Mouse (Mus musculus): ENCODE results near the gene Aebp1.

The Aebp1 gene

DNA sequence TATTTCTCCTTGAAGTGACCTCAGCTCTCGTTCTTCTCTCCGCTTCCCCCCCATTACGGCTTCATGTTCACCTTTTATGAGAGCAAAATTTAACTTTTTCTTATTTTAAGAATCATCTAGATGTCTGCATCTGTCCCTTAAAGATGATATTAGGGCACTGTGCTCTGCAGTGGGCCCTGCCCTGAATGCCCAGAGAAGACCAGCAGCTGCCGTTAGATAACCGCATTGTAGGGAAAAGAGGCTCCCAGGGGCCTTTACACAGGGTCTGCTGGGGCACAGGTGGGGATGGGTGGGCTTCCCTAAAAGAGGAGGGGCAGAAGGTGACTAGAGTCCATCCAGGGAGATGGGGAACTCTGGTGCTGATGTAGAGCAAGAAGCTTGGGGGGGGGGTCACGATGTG is 32.1 kb downstream of the Aebp1 start:
- no peak for DNase-seq (ENCODE audit: low spot score in 2 of 2)

DNA sequence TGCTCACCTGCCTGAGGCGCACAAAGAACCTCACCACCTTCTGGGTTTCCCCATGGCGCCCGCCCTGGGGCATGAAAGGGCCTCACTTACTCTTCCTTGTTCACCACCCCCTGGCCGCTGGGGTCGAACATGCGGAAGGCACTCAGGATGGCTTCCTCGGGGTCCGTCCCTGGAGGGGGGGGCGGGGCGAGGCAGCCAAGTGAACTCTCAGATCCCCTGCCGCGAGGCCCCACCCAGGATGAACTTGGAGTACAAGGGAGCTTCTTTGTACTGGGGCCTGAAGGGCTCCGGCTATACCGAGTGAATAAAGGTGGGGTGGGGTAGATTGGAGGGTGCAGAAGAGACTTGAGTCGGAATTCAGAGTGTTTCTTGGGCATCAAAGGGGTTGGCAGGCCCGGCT is 35.5 kb downstream of the Aebp1 start:
- DNase-seq (ENCODE audit: low spot score in 2 of 2) = no peak

DNA sequence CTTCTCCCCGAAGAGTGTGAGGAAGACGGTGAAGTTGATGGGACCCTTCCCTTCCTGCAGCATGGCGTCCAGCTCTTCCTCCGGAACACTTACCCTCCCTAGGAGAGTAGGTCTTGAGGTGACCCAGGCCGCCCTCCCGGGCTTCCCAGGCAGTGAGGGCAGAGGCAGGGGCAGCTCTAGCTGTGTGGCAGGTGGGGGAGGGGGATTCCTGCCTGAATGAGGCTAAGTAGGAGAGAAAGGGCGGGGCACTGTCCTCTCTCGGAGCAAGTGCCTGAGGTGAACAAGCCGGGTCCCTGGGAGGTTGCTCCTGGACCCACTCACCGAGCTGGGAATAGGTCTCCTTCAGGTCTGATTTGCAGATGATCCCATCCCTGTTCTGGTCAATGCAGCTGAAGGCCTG is 36.1 kb downstream of the Aebp1 start:
- DNase-seq (ENCODE audit: low spot score in 2 of 2) = no peak

DNA sequence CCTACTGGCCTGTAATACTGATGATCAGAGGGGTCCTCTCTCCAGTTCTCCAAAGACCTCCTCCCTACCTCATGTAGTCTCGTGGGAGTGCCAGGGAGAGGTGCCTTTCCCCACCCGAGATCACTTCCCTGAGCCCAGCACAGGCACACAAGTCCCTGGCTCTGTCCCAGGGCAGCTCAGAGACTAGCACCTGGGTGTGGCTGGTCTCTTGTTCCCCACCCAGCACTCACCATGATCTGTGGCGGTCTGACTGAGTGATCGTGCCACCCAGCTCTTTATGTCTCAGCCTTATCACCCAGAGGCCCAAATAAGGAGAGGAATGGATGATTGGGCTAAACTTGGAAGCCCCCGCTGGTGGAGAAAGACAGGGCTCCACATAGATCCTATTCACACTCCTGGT is 36.8 kb downstream of the Aebp1 start, which contains the start of gene Myl7:
Gene Myl7, minus strand, starts transcription at position 252 of the 400 bp plus-strand sequence.
- no peak for DNase-seq (ENCODE audit: low spot score in 2 of 2)

DNA sequence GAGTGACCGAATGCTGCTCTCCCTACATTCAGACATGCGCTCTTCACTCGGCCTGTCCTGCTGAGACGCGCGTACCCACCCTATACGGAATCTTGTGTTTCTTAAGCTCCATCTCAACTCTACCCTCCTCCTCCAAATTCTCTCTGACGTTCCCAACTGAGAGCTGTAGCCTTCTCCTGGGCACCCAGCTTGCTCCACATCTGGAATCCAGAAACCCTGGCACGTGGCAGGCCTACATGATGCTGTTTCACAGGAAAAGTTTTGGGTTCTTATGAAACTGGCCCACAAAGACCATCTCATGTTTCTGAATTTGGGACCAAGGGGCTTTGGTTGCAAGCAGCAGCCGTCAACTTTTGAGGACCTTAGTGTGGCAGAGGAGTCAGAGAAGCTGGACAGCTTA is 37.5 kb downstream of the Aebp1 start:
- no peak for DNase-seq (ENCODE audit: low spot score in 2 of 2)

DNA sequence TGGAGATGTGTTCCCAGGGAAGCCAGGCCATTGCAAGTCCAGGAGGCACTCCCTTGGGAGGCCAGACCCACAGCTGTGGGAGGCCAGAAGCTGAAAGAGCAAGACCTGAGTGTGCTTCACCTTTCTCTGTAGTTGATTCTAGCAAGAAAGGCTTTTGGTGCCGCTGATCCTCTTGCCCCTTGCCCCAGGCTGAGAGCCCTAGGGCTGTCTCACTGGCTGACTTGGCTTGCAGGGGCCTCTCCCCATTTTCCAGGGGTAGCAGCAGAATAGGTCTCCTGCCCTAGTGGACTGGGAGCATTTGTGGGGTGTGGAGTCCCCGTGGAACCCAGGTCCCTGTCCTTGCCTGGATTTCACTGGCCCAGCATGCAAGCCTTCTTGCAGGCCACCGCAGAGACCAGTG is 39.6 kb downstream of the Aebp1 start:
- DNase-seq (ENCODE audit: low spot score in 2 of 2) = no peak

DNA sequence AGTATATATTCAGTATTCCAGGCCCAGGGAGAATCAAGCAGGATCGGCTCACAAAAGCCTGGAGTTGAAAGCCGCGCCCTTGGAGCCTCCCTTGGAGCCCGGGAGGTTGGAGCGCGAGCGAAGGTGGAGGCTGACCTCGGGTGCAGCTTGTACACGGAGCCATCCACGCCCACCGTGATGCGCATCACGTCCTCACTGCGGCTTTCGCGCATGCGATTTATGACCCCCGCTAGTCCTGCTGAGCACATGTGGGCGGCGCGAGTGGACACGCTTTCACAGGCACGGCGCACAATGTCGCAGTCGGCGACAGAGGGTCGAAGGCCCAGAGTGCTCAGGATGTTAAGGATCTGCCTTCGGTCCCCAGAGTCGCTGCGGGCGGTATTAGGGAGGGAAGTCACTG is 40.2 kb downstream of the Aebp1 start:
- peak; percentile 80 to 85 for DNase-seq (ENCODE audit: low spot score in 2 of 2)

DNA sequence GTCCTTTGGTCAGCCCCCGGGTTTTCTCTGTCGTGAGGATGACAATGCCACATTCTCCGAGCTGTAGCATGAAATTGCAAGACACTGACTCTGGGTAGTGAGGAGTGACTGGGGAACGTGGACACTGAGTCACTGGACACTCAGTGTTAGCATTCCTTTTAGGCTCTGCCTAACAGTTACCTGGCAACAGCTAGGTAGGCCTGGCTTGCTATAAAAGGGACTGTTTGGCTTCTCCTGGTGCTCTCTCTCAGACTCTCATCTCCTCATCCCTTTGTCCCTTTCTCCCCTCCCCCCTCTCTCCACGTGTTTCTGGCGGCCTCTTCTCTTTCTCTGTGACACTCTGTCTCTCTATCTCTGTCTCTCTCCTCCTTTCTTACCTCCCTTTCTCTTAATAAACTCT is 40.6 kb downstream of the Aebp1 start:
- DNase-seq (ENCODE audit: low spot score in 2 of 2) = no peak

DNA sequence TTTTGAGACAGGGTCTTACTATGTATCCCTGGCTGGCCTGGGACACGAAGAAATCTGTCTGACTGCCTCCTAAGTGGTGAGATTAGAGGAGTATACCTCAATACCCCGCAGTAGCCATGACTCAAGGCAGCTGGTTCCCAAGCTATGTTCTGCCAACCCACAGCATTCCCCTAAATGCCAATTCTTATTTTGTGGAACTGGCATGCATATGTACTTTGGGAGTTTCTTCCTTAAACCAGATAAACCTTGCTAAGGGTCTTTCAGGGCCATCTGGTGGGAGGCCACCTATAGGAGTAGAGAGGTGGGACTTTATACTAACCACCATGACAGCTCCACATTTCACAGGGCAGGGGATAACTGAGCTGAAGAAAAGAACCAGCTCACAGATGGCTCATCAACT is 42.1 kb downstream of the Aebp1 start:
- no peak for DNase-seq (ENCODE audit: low spot score in 2 of 2)

DNA sequence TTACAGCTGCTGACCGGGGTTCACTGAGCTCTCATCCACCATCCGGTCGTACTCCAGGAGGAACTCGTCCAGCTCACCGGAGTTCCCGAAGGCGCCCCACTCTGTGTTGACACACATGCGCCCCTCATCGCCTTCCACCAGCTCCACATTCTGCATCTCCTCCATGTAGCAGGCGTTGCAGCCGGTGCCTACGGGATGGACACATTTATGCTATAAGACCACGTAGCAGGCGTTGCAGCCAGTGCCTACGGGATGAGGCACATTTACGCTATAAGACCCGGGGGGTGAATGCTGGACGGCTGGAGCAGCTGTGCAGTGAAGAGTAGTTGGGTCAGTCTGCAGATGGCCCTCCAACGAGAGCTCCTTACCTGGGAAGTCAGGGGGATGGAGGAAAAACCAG is 42.6 kb downstream of the Aebp1 start:
- DNase-seq (ENCODE audit: low spot score in 2 of 2) = no peak

DNA sequence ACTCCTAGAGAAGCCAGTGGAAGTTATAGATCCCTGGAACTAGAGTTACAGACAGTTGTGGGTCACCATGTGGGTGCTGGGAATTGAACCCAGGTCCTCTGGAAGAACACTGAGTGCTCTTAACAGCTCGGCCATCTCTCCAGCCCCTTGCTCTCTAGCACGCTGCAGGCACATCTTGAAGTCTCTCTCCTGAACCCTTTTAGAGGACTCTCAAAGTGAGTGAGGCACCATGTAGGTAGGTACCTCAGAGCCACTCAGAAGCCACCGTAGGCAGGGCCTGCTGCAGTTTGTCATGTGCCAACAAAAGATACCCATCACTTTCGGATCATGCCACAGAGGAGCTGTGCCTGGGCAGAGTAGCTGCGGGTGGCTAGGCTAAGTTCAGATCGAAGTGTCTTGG is 43.1 kb downstream of the Aebp1 start:
- no peak for DNase-seq (ENCODE audit: low spot score in 2 of 2)

DNA sequence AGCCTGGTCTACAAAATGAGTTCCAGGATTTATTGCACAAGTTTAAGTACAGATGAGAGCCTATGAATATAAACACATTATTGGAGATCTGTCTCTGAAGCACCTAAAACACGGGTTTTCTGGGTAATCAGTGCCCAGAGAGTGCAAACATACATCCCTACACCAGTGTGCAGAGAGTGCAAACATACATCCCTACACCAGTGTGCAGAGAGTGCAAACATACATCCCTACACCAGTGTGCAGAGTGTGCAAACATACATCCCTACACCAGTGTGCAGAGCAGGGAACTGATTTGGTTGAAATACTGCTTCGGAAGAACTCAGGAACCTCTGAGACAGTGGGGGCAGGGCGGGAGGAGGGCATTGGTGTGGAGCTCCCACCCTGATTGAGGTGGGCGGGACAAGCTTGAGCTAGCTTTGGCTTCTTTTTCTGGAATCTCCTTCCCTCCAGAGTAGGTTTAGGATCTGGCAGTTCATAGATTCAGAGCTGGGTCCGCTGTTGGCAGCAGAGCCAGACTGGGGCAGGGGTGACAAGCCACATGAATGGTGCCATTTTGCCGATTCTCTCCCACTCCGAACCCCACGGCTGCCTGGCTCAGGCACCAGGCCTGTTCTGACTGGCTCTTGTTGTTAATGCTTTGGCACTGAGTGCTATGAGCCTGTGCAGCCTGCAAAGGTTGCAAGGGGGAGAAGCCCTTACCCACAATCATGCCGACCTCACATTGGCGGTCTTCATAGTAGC is 44.2 kb downstream of the Aebp1 start:
- DNase-seq (ENCODE audit: low spot score in 2 of 2) = peak in 1 of 2 experiments; percentile 57

DNA sequence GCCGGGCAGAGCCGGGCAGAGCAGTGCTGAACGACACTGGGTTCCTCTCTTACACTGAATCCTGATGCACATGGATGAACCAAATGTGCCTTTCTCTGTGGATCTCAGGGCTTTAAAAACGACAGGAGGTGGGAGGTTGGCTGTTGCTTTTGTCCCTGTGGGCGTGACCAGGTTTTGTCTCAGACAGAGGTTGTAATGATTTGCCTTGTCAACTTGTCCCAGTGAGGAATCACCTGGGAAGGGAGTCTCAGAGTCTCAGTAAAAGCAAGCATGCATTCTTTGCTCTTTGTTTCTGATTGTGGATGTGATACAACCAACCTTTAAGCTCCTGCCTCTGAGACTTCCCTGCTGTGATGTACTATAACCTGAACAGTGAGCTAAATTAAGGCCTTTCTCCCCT is 45.3 kb downstream of the Aebp1 start:
- DNase-seq (ENCODE audit: low spot score in 2 of 2) = peak in 1 of 2 experiments; percentile 15

DNA sequence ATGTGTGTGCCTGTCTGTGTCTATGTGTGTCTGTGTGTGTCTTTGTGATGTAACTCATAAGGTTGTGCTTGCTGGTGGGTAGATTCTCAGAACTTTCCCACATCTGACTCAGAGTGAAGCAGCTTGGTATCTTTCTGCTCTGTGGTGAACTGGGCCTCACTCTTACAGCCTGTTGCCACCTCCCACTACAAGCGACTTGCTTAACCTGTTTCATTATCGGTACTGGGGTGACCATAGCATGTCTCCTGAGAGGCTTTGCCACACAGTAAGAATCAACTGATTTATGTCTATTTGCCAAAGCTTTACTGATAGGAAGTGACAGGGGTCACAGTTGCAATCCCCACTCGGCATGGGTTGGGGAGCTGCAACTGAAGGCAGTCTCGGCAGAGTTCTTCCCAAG is 46.9 kb downstream of the Aebp1 start:
- no peak for DNase-seq (ENCODE audit: low spot score in 2 of 2)

DNA sequence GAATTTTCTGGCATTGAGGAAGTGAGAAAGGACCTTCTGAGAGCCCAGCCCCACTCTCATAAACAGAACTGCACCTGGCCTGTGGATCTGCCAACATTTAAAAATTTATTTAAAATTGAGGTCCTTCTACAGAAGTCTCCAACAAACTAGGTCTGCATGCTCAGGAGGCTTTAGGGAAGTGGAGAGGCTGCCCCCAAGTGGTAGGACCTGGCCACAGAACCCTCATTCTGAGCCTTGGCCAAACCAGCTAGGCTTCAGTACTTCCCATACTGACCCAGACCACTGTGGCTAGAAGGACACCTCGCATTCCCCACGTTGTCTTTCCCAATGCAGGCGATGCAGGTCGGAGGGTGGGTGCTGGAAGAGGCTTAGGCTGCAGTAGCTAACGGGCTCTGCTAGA is 50.9 kb downstream of the Aebp1 start:
- DNase-seq (ENCODE audit: low spot score in 2 of 2) = peak; percentile 68 to 77

DNA sequence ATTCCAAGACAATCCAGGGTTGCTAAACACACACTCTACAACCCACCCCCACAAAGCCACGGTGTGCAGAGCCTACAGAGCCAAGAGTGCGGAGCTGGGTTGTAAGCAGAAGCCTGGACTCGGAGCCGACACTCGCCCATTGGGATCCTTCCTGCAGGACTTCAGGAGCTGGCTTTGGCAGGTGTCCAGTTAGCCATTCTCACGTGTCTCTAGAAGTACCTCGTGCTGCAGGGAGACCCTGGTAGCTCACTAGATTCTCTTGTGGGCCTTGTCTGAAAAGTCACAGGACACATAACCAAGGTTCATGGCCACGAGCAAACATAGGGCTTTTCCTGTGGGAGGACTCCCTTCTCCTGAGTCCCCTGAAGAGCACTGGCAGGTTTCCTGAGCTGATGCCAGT is 51.5 kb downstream of the Aebp1 start:
- peak in 1 of 2 experiments; percentile 38 for DNase-seq (ENCODE audit: low spot score in 2 of 2)

DNA sequence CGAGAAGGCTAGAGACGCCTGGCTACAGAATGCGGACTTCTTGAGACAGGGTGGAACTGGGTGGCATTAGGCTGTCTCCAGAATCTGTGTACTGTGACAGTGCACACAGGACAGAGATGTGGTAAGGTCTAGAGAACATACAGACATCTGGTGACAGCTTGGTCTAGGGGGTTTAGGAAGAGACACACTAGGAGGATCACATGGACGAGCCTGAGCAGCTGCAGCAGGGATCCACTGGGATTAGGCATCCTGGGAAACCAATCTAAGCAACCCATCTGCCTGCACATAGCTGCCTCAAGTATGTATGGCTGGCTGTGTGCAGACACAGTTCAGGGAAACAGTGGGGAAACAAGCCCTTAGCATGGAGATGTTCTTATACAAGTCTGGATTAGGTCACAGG is 52.2 kb downstream of the Aebp1 start:
- DNase-seq (ENCODE audit: low spot score in 2 of 2) = peak in 1 of 2 experiments; percentile 40

DNA sequence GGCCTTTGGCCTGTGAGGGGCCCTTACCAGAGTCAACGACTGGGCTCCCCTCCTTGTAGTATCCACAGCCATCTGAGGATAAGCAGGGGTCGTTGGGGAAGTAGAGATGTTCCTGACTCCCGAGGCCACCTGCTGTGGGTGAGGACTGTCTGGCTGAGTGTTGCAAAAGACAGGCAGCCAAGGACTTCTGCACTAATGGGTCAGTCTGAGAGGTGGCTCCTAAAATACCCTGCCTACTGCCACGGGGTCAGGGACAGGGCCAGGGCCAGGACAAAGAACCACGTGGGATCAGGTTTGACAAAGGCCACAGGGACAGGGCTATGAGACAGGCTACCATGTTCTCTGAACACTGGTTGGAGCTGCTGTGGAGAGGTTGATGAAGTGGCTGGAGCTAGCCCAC is 53.2 kb downstream of the Aebp1 start:
- no peak for DNase-seq (ENCODE audit: low spot score in 2 of 2)

DNA sequence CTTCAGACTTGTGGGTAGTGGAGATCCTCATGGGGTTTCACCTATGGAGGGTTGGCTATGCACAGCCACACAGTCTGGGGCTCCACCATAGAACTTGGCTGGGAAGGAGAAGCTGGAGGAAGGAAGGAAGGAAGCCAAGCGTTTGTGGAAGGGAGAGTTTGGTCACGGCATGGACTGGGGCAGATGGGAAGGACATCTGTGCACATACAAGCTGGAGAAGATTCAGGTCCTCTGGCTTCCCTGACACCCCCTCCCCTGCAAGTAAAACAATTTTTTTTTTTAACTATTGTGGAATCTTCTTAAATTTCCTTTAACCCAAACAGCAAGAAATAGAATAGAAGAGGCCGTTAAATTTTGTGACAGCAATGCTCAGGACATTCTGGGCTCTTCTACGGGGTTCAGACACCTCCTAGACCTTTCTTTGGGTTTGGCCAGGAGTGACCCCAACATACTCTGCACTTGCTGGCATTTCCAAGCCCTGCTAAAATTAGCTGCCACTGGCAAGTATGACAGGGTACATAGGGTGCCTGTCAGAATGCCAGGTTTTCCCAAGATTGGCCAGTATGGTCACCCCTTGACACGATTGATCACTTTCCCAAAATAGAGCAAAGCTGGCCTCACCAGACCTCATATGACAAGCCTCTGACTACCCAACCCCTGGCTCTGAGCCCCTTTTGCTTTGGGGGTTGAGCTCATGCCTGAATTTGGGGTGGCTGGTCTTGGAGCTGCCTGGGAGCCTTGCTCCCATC is 53.9 kb downstream of the Aebp1 start:
- peak in 1 of 2 experiments; percentile 60 for DNase-seq (ENCODE audit: low spot score in 2 of 2)

DNA sequence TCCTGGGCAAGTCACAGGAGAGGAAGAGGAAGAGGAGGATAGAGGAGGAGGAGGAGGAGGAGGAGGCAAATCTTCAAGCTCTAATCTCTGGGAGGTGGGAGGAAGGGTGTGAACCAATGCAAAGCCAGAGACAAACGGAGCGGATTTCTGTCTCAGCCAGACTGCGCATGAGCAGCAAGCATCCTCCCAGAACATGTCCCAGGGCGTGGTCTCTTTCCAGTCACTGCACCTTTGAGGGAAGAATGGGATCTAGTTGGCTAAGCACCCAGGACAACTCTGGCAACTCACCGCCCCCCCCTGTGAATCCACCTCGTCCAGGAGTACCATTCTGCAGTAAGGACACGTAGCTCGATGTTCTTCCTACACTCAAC is 54.4 kb downstream of the Aebp1 start:
- no peak for DNase-seq (ENCODE audit: low spot score in 2 of 2)

DNA sequence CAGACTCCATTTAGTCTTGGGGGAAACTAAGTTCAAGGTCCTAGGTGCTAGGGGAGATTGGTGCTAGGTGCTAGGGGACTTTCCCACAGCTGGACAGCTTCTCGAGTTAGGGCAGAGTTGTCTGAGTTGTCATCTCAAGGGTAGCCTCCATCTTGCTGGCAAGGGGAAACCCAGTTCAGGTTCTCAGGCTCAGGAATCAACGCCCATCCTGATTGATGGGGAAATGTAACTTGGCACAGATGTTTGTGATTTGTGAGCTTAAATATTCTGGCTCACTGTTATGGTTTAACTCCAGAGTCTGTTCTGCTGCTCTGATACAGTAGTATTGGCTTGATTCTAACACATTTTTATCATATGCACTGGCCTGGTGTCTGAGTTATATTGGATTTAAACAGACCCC is 56.4 kb downstream of the Aebp1 start:
- DNase-seq (ENCODE audit: low spot score in 2 of 2) = no peak

DNA sequence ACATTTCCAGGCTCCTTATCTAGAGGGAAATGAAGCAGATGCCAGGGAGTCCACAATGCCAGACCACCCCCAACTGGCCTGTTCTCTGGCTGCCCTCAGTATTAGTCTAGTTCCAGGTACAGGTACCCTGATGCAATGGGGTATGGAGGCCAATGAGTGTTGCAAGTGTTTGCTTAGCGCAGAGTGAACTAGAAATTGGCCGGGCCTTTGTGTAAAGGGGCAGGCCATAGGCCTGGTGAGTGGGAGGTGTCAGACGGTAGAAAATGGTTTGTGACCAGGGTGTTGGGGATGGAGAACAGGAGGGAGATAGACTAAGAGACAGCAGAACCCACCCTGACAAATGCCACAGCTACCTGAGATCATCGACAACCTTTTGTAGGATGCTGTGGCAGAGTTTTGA is 57.9 kb downstream of the Aebp1 start:
- DNase-seq (ENCODE audit: low spot score in 2 of 2) = no peak

DNA sequence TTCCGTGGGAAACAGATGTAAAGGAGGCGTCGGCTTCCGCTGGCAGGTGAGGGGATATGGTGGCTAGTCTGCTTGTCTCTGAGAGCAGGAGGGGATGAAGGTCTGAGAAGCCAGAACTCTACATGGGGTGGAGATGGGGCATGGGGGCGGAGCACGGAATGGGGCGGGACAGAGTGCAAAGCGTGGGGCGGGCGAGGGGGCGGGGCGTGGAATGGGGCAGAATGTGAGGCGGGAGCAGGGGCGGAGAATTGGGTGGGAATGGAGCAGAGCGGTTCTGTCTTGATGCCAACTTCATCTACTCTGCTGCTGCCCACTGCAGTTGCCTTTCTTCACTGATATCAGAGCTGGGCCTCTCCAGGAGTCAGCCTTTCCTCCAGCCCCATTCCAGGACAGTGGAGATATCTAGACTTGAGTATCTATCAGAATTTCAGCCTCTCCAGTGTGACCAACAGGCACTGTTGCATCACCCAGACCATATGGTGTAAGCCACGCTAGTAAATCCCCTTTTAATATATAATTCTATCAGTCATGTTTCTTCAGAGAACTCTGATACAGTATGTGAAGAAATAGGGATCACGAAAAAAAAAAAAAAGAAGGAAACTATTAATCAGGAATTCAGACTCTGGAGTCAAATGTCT is 58.7 kb downstream of the Aebp1 start:
- DNase-seq (ENCODE audit: low spot score in 2 of 2) = no peak
